Mouse (Mus musculus): Measurements from ENCODE around the gene Ndufv2.

GRCm38 (mm10) chr17:66123816-66124610, 22.7 kb upstream of the Ndufv2 start:
- no peak for TF ChIP-seq CTCF (IDR thresholded peaks at IDR 0.05; ENCODE audit: low read depth, low read length)
- no peak for TF ChIP-seq POLR2A (IDR thresholded peaks at IDR 0.05; ENCODE audit: insufficient read depth, low read length)
- TF ChIP-seq EP300 (IDR thresholded peaks at IDR 0.05; ENCODE audit: insufficient read depth, low read depth, low read length): no peak

Measured in ES-Bruce4 (cell line).